Mouse (Mus musculus) gonadal fat pad, adult 2 months (tissue): ENCODE data around the gene Ryr1. TPM values are rescaled to one million over a fixed set of nuclear protein-coding genes. Genes with fewer than 3 reads are reported as not detected.
"Not testable (repeated sequence)": the region's sequence is repeated elsewhere in the genome, so short reads cannot be mapped to it uniquely, and the experiment has no call there.

Experiments used
- DNase-seq: peaks from one replicate; pipeline ENCODE4 v3.0.0-alpha.2; 2012; ENCODE audit warnings: low read depth
- polyA plus RNA-seq: library from polyadenylated mRNA; depleted of rRNA; stranded (reverse); fragments of >200 nt; gene quantifications from 2 replicates; pipeline ENCODE4 v1.2.3, GENCODE M21; 2012

Gene Ryr1
- polyA plus RNA-seq, 1 experiment, result 0.32 TPM

GRCm38 (mm10) chr7:28991616-28992015 lies 133.4 kb downstream of the Ryr1 start:
- no peak for DNase-seq

GRCm38 (mm10) chr7:28990766-28991273 lies 134.2 kb downstream of the Ryr1 start:
- no peak for DNase-seq

GRCm38 (mm10) chr7:28985207-28985606 lies 139.8 kb downstream of the Ryr1 start:
- no peak for DNase-seq

- DNase-seq, result no peak
Observed at GRCm38 (mm10) chr7:28984452-28984851, 140.5 kb downstream of the Ryr1 start.

- DNase-seq, result no peak
Observed at GRCm38 (mm10) chr7:28983849-28984248, 141.1 kb downstream of the Ryr1 start.

GRCm38 (mm10) chr7:28983141-28983564 lies 141.8 kb downstream of the Ryr1 start:
- no peak for DNase-seq

- no peak for DNase-seq
Observed at GRCm38 (mm10) chr7:28982274-28983013, 142.5 kb downstream of the Ryr1 start.

GRCm38 (mm10) chr7:28981651-28982273 lies 143.2 kb downstream of the Ryr1 start, which contains the start of the genes Eif3k and Map4k1:
TSS of gene Eif3k (minus strand) at chr7:28981864.
TSS of gene Map4k1 (plus strand) at chr7:28982050.
- peak; percentile 97 for DNase-seq

- DNase-seq, result no peak
Observed at GRCm38 (mm10) chr7:28977556-28977955, 147.4 kb downstream of the Ryr1 start.

GRCm38 (mm10) chr7:28973025-28973424 lies 152.0 kb downstream of the Ryr1 start:
- DNase-seq, result no peak

GRCm38 (mm10) chr7:28972542-28972985 lies 152.4 kb downstream of the Ryr1 start:
- no peak for DNase-seq

- DNase-seq, result no peak
Observed at GRCm38 (mm10) chr7:28971770-28972269, 153.2 kb downstream of the Ryr1 start.

- DNase-seq, result no peak
Observed at GRCm38 (mm10) chr7:28971029-28971428, 153.9 kb downstream of the Ryr1 start.

- no peak for DNase-seq
Observed at GRCm38 (mm10) chr7:28969672-28970394, 155.1 kb downstream of the Ryr1 start.

GRCm38 (mm10) chr7:28969271-28969670 lies 155.7 kb downstream of the Ryr1 start:
- no peak for DNase-seq

GRCm38 (mm10) chr7:28968120-28968519 lies 156.9 kb downstream of the Ryr1 start:
- DNase-seq, result not testable (repeated sequence)

- no peak for DNase-seq
Observed at GRCm38 (mm10) chr7:28966751-28967505, 158.1 kb downstream of the Ryr1 start.

GRCm38 (mm10) chr7:28966181-28966580 lies 158.8 kb downstream of the Ryr1 start:
- no peak for DNase-seq

- DNase-seq, result no peak
Observed at GRCm38 (mm10) chr7:28965346-28965840, 159.6 kb downstream of the Ryr1 start.

GRCm38 (mm10) chr7:28963399-28963923 lies 161.5 kb downstream of the Ryr1 start:
- no peak for DNase-seq
